Mouse (Mus musculus) layer of hippocampus, adult 18-20 months (tissue): Measurements from ENCODE around the gene Grid1. TPM values are rescaled to one million over a fixed set of nuclear protein-coding genes. Genes with fewer than 3 reads are reported as not detected.
A peak's percentile ranks its signal among the peaks of the same experiment; 100 is the strongest.

ENCODE experiments used
- DNase-seq, 2 experiments: peaks; one replicate each; pipeline ENCODE4 v3.0.0; 2022; ENCODE audit warnings: low spot score in 2 of 2
- total RNA-seq, 2 experiments: library from RNA; stranded (reverse); gene quantifications; 2 replicates each; pipeline ENCODE4 v1.2.3; 2021

The Grid1 gene
- total RNA-seq, 2 experiments from 2014 or later: 51.1 to 53.0 TPM

GRCm38 (mm10) chr14:34908366-34908765 is 88.5 kb downstream of the Grid1 start:
- no peak for DNase-seq

DNA sequence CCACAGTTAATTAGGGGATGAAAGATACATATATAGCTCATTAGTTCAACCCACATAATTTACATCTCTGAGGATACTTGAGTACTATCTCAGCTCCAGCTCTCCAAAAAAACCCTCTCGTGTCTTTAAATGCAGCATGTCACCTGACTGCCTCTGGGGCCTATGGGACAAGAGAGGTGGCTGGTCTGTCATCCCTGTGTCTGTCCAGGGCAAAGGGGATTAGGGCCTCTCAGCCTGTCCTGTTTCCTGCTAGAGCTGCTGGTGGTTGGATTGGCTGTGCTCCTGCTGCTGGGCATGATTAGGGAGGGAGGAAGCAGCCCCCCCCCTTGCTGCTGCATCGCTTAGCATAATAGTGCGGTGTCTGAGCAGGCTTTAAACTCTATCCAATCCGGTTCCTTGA is 88.9 kb downstream of the Grid1 start:
- DNase-seq: no peak

DNA sequence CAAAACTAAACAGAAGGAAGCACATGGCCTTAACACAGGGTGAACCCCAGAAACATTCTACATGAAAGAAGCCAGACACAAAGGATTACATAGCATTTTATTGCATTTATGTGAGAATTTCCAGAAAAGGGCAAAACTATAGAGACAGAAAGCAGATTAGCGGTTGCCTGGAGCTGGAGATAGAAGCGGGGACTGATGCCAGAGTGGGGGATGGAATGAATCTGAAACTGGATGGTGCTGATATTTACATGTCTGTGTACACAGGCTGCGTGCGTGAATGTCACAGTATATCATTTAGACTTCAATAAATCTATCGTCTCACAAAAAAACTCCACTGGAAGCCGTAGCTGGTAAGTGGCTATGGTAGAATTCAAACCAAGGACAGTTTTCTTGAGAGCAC is 96.4 kb downstream of the Grid1 start:
- no peak for DNase-seq

- no peak for DNase-seq
Measured at GRCm38 (mm10) chr14:34917111-34917510, 97.2 kb downstream of the Grid1 start.

DNA sequence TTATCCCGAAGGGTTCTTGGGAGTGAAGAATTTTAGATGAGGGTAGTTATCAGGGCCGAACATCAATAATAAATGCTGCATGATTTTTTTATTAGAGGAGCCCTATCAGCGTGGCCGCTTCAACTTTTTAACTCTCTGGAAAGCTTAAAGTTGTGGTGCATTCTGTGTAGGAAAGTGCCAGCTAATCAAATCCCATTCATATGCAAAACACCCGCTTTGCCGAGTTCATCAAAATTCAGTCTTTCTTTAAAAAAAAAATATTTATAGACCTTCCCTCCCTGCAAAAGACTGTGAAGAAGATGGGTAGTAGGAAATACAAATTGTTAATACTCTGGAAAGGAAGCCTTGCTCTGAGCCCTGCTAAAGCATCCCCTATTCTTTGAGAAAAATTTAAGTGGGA is 99.3 kb downstream of the Grid1 start:
- DNase-seq: no peak

GRCm38 (mm10) chr14:34921265-34921664 is 101.4 kb downstream of the Grid1 start:
- no peak for DNase-seq

GRCm38 (mm10) chr14:34925021-34925420 is 105.1 kb downstream of the Grid1 start:
- DNase-seq: no peak

- DNase-seq: peak; percentile 13 to 50
Measured at GRCm38 (mm10) chr14:34930040-34930719, 110.3 kb downstream of the Grid1 start.

GRCm38 (mm10) chr14:34933197-34933596 is 113.3 kb downstream of the Grid1 start:
- no peak for DNase-seq

DNA sequence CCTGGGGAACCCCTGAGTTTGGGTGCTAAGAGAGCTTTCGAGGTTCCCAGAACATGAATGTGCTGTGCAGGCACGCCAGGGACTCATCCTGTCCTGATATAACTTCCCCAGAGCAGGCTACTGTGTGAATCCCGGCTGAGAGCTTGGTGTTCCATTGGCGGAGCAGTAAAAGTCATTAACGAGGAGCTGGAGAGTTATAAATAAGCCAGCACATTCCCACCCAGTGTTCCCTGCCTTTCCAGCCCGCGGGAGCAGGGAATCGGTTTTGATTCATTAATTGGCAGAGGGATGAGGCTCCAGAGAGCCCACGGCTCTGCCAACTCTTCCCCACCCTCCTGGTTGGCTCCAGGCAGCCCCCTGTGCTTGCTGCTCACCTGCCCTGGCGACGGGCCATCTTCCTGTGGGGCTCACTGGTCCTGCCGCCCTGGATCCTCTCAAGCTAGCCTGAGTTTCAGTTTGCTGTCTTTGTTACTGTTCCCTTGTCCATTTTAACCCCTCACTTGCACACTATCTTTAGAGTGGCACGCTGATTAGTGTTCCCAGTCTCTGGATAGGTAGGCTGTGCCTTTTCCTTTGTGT is 116.4 kb downstream of the Grid1 start:
- DNase-seq: peak; percentile 28 to 68

GRCm38 (mm10) chr14:34944390-34944979 is 124.6 kb downstream of the Grid1 start:
- peak; percentile 69 to 84 for DNase-seq

DNA sequence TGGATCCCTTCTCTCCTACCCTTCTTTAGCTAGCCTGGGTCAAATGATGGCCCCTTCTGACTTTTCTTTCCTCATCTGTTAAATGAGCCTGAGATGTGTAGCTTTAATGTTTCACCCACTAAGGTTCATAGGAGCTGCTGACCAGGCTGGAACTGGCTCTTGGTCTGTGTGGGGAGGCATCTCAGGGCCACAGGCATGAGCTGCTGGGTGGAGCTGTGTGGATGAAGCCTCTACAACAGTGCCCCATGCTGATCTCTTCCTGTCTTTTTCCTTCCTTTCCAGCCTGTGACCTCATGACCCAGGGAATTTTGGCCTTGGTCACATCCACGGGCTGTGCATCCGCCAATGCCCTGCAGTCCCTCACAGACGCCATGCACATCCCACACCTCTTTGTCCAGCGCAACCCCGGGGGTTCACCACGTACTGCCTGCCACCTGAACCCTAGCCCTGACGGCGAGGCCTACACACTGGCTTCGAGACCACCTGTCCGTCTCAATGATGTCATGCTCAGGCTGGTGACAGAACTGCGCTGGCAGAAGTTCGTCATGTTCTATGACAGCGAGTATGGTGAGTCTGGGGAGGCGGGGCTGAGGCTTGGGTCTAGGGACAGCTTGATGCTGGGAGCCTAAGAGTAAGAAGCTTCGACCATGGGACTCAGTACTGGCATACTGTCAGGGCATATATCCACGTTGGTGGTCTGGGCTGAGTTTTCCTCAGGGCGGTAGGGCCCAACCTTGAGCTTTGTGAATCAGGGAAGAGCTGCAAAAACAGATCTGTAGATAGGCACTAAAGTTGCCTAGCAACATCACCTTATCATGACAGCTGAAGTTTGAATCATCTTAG is 125.8 kb downstream of the Grid1 start:
- peak in 1 of 2 experiments; percentile 43 for DNase-seq

GRCm38 (mm10) chr14:34946314-34946583 is 126.3 kb downstream of the Grid1 start:
- no peak for DNase-seq

- DNase-seq: no peak
Measured at GRCm38 (mm10) chr14:34948249-34948648, 128.3 kb downstream of the Grid1 start.

GRCm38 (mm10) chr14:34952311-34952710 is 132.4 kb downstream of the Grid1 start:
- DNase-seq: no peak

DNA sequence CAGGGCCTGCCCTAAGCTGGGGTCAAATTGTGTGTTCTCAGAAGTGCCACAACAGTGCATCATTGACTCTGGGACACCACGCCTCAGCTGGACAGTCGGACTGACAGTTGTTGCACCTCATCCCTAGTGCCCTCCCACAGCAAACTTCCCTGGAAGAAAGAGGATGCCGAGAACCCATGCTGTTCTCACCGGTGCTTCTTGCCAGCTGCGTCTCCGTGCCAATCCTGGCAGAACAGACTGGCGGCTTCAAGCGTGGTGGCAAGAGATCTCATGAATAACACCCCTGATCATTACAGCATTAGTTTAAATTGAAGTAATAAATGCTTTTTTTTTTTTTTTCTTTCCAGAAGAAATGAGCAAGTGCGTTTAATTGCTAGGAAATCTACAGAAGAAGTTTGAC is 133.7 kb downstream of the Grid1 start:
- DNase-seq: peak in 1 of 2 experiments; percentile 39

- DNase-seq: no peak
Measured at GRCm38 (mm10) chr14:34955689-34956088, 135.8 kb downstream of the Grid1 start.

GRCm38 (mm10) chr14:34960227-34960626 is 140.3 kb downstream of the Grid1 start:
- peak; percentile 28 to 43 for DNase-seq

GRCm38 (mm10) chr14:34963616-34964168 is 143.8 kb downstream of the Grid1 start:
- peak in 1 of 2 experiments; percentile 32 for DNase-seq

DNA sequence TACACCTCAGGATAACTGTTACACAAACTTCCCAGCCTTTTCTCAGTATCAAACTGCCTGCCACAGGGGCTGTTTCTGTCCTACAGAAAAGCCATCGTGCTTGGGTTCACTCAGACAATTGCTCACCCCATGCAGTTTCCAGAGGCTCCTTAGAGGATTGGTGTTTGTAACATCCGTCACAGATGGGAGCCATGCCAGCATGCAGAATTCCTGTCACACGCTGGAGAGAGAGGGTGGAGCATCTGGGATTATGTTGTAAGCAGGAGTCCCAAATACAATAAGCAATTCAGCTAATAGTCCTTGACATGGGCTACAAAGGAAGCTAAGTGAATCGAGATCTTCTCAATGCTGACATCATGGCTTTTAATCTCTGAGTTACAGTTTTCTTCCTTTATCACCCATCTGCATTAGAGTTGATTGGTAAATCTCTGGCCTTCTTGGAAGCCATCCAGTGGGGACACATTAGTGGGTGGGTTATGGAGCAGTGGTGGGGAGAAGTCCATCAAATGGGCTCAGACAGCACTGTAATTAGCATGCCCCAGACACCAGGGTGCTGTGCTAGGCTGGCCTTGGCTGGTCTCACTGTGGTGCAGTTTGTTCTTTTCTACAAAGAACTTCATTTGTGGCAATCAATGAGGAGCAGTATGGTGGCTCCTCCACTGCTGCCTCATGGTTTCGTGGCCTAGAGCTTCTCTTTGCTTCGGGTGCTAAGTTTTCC is 149.4 kb downstream of the Grid1 start:
- peak in 1 of 2 experiments; percentile 38 for DNase-seq

GRCm38 (mm10) chr14:34972930-34973329 is 153.0 kb downstream of the Grid1 start:
- DNase-seq: no peak
